Mouse (Mus musculus) frontal cortex, adult 2 months (tissue): ENCODE results near the gene Ube2l3. TPM values are rescaled to one million over a fixed set of nuclear protein-coding genes. Genes with fewer than 3 reads are reported as not detected.
"Not testable (repeated sequence)": the region's sequence is repeated elsewhere in the genome, so short reads cannot be mapped to it uniquely, and the experiment has no call there.

ENCODE experiments used
- DNase-seq, 2 experiments: peaks; one replicate each; pipeline ENCODE4 v3.0.0; 2022; ENCODE audit warnings: low spot score in 1 of 2; ENCODE audit errors: extremely low spot score in 1 of 2
- polyA plus RNA-seq: library from polyadenylated mRNA; depleted of rRNA; stranded (reverse); fragments of >200 nt; gene quantifications from 2 replicates; pipeline ENCODE4 v1.2.3, GENCODE M21; 2012

Gene Ube2l3
- polyA plus RNA-seq, 1 experiment, result 131 TPM

GRCm38 (mm10) chr16:17209981-17210838 lies 7.8 kb upstream of the Ube2l3 start:
- DNase-seq, result peak; percentile 46 to 89

DNA sequence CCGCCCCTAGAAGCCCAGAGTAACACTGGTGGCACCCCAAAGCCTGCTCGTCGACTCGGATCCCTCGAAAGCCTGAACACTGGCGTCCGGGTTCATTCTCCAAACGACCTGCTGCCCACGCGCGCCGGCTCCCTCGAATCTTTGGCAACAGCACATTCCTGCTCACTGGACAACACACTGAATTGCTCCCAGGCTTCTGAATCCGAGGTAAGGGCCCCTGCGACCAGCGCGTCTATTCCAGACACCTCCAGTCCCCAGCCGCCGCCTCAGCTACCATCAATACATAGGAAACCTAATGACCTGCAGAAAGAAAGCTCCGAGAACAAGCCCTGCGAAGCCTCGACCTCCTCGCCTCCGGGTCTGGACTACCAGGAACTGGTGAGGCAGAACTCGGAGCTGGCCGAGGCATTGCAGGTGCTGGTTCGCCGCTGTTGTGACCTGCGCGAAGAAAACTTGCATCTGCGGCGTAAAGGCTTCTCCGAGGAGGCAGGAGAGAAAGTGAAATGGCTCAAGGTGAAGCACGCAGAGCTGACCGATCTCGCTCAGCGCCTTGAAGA lies 7.0 kb upstream of the Ube2l3 start:
- no peak for DNase-seq

DNA sequence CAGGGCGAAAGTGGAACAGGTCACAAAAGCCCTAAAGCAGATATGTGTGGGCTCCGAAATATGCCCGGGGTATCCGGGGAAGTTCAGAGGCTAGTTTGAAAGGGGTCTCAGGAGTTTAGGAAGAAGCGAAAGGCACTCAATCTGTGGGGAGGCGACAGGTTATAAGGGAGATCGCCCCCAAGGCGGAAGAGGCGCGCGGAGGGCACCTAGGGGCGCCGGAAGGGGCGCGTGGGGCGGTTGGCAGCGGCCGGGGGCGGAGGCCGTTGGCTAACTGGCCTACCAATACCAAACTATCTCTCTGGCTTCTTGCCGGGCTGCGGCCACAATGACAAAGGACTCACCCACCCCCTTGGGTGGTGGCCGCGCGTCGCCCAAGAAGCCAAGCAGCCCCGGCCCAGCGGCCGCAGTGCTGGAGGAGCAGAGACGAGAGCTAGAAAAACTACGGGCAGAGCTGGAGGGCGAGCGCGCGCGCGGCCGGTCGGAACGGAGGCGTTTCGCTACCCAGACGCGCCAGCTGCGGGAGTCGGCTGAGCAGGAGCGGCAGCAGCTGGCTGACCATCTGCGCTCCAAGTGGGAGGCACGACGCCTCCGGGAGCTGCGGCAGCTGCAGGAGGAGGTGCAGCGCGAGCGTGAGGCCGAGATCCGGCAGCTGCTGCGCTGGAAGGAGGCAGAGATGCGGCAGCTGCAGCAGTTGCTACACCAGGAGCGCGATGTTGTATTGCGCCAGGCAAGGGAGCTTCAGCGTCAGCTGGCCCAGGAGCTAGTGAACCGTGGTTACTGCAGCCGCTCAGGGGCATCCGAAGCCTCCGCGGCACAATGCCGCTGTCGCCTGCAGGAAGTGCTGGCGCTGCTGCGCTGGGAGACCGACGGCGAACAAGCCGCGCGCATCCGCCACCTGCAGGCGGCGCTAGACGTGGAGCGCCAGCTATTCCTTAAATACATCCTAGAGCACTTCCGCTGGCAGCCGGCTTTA lies 6.2 kb upstream of the Ube2l3 start, which contains the start of gene Rimbp3:
Gene Rimbp3 (plus strand): TSS at position 215 of the 973 bp plus-strand sequence.
- DNase-seq, result peak; percentile 46 to 86

DNA sequence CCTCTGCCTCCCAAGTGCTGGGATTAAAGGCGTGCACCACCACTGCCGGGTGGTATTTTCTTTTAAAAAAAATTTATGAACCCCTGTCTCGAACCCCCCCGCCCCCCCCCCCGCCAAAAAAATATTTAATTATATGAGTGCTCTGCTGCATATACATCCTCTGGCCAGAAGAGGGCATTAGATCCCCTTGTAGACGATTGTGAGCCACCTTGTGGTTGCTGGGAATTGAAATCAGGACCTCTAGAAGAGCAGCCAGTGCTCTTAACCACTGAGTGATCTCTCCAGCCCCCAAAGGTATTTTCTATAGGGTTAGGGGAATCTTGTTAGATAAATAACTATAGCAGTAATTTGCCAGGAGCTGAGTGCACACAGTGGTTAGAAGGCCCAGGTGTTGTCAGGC lies 2.5 kb upstream of the Ube2l3 start:
- DNase-seq, result peak in 1 of 2 experiments; percentile 29

DNA sequence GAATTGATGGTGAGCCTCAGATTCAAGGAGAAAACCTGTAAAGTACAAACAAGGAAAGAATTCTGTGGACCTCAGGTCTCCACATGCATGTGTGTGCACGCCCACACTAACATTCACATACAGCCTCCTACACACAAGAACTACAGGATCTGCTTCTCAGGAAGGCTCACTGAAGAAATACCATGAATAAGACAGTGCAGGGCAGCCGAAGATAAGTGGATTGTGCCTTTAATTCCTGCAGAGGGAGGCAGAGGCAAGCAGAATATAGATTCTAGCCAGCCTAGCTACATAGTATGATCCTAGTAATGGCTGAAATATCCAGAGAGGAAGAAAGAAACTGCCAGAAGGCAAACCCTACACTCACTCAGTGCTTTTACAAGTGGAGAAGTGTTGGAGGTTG lies 472 bp downstream of the Ube2l3 start:
- peak in 1 of 2 experiments; percentile 28 for DNase-seq

- peak; percentile 58 to 91 for DNase-seq
Measured at GRCm38 (mm10) chr16:17200953-17201707, 1.3 kb downstream of the Ube2l3 start.

DNA sequence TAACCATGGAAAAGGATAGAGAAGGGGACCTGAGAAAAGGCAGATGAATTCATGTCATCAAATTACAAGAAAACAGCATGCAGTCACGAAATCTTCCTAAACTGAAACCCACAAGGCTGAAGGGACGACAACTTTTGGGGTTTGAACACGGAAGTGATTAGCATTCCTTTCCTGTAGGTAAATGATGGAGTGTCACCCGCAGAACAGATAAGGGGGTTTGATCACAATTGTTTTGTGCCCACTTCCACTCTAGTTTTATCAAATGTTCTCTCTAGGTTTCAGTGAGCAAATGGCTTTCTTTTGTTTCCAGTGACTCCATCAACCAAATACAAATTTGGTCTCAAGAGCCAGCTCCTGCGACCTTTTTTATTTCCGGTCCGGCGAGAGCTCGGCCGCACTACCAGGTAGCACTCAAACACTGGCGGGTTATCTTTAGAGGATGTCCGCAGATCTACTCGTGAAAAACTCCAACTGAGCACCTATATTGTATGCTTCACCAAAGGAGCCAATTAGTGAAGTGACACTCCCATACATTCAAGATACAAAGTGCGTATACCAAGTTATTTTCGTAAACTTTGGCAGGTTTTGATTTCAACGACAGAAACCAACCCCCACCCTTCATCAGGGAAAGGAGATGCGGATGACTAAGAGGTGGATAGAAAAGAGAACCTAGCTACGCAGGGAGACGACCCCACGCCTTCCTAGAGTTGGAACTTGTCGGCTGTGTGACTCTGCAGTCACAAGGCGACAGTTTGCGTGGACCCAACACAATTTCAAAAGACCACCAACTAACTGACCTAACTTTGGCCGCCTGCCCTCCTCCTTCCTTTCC lies 2.1 kb downstream of the Ube2l3 start:
- DNase-seq, result peak in 1 of 2 experiments; percentile 13

DNA sequence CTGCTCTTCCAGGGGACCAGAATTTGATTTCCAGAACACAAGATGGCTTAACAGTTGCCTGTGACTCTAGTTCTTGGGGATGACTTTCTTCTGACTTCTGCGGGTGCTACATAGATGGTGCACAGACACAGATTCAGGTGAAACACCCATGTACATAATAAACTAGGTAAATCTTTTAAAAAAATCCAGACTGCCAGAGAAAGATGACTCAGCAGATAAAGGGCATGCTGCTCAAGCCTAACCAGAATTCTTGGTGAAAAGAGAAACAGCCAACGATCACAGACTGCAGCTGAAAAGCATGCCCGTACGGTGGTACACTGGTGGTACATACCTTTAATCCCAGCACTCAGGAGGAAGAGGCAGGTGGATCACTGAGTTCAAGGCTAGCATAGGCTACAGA lies 8.6 kb downstream of the Ube2l3 start:
- DNase-seq, result no peak

DNA sequence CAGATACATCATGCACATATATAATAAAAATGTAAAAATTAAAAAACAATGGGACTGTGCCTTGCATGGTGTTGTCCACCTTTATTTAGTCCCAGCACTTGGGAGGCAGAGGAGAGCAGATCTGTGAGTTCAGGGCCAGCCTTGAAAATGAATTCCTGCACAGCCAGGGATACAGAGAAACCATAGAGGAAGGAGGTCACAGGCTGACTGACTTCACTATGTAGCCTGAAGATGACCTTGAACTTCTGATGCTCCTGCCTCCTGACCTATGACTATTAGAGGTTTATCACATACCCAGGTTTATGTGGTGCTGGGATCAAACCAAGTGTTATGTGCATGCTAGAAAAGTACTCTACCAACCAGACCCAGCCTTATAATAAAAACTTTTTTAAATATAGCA lies 17.0 kb downstream of the Ube2l3 start:
- no peak for DNase-seq

DNA sequence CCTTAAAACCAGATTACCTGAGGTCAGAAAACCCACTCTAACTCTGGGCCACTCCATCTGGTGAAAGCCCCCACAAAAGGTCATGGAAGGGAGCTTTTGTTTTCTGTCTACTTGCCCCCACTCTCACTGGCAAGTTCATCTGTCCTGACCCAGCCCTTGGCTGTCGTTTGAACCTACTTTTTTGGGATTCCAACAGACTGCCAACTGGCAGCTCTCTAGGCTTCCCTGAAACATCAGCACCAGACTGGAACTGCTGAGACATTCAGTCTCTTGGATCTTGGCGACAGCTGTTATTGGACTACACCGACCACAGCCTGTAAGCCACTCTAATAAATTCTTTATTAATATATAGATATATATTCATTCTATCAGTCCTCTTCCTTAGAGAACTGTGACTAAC lies 19.4 kb downstream of the Ube2l3 start:
- no peak for DNase-seq

DNA sequence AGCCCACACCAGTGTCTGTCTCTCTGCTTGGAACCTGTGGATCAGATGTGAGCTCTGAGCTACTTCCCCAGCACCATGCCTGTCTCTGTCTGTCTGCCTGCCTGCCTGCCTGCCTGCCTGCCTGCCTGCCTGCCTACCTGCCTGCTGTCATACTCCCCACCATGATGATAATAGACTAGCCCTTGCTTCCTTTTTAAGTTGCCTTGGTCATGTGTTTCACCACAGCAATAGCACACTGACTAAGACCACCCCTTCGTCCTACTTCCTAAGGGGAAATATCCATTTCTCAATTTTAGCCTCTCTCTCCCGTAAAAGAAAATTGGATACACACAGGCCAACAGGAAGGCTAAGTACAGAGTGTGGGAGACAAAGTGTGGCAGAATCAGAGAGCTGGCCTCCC lies 20.3 kb downstream of the Ube2l3 start:
- DNase-seq, result no peak

GRCm38 (mm10) chr16:17181382-17181781 lies 21.1 kb downstream of the Ube2l3 start:
- DNase-seq, result no peak

GRCm38 (mm10) chr16:17179706-17180105 lies 22.7 kb downstream of the Ube2l3 start:
- DNase-seq, result no peak

DNA sequence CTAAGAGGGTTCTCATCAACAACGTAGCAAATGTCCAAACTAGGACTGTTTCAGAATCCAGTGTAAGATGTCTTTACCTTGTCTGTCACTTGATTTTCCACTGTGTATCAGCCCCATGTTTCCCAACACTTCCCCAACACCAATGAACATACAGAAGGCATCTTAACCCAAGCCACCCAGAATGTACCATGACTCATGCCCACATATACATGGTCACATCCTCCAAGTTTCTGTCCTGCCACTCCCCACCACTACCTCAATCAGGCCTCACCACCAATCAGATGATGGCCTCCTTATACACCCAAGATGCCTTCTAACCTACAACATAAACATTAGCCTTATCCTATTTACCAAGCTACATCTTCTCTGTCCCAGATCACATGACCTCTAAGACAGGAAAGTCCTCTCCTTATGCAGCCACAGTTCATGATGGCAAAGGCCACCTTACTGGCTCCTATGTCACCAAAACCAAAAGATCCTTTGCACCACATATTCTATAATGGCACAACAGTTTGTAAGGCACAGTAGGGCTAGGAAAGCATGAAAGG lies 24.8 kb downstream of the Ube2l3 start:
- DNase-seq, result no peak

DNA sequence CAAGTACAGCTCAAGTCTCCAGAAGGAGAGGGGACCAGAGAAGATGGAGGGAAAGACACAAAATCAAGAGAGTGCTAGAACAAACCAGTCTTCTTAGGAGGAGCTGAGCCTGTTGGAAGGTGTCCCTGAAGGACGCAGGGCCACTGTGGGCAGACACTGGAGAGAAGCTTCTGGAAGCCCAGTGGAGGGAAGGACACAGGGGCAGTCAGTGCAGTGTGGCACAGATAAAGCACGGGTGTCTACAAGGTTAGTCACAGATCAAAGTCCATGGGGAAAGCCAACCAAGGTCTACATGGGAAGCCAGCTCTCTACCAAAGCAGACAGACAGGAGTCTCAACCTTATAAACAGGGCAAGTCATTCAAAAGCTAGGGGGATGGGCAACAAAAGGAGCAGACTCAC lies 26.7 kb downstream of the Ube2l3 start:
- no peak for DNase-seq

GRCm38 (mm10) chr16:17168049-17168448 lies 34.4 kb downstream of the Ube2l3 start:
- no peak for DNase-seq

- DNase-seq, result no peak
Measured at GRCm38 (mm10) chr16:17167179-17167578, 35.3 kb downstream of the Ube2l3 start.

DNA sequence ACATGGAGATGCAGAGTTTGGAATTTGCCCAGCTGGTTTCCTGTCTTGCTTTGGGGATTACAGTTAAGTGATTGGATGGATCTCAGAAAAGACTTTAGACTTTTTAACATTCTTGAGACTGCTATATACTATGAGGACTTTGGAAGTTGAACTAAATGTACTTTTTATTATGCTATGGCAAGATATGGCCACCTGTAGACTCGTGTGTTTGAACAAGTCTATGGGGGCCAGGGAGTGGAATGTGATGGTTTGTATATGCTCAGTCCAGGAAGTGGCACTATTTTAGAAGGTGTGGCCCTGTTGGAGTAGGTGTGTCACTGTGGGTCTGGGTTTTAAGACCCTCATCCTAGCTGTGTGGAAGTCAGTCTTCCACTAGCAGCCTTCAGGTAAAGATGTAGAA lies 37.0 kb downstream of the Ube2l3 start:
- DNase-seq, result not testable (repeated sequence)

DNA sequence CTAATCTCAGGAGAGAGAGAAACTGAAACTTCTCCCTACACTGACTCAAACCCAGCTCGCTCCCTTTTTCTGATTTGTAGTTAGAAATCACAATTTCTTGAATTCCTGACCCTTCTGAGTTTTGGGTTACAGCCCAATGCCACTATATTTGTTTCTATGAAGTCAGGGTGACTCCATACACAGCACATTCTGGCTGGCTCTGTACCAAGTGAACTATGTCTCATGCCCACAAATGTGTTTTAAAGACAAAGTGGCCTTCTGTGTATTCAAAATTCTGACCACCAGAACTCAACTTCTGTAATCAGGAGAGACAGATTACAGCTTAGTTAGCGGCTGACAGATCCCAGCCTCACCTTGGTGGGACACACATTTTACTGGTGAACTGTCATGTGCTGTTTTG lies 48.1 kb downstream of the Ube2l3 start:
- DNase-seq, result no peak
